Mouse (Mus musculus) ovary, adult 18-20 months (tissue): ENCODE measurements around the gene Zfp11.

Experiments used
- DNase-seq: peaks from one replicate; pipeline ENCODE4 v3.0.0; 2022; ENCODE audit warnings: low spot score, mixed read lengths

The Zfp11 gene

GRCm38 (mm10) chr5:129611060-129611459, 58.8 kb downstream of the Zfp11 start:
- peak; percentile 23 for DNase-seq

GRCm38 (mm10) chr5:129607476-129607875, 62.4 kb downstream of the Zfp11 start:
- no peak for DNase-seq
